Mouse (Mus musculus) liver, embryonic 11.5 days (tissue): ENCODE measurements around the gene Snap47. TPM values are rescaled to one million over a fixed set of nuclear protein-coding genes. Genes with fewer than 3 reads are reported as not detected.

Experiments
- ATAC-seq: fragments of 200-750 bp; cut with Nextera tagmentation; replicated peaks from 2 replicates; pipeline ENCODE4 v1.8.0; 2017; ENCODE audit warnings: moderate number of reproducible peaks, mild to moderate bottlenecking, moderate TSS enrichment, moderate library complexity; ENCODE audit not compliant: low FRiP score
- DNase-seq: peaks from one replicate; pipeline ENCODE4 v3.0.0-alpha.2; 2017; ENCODE audit warnings: low spot score
- H3K27ac ChIP-seq: fragments of 300-500 bp; sonication (generic); 2 replicates; pipeline ENCODE4 v1.5.1; 2014; ENCODE audit warnings: mild to moderate bottlenecking, low read depth, low read length, control low read depth
- H3K27me3 ChIP-seq: fragments of 300-500 bp; sonication (generic); replicated peaks from 2 replicates; pipeline ENCODE4 v1.6.1; 2014; ENCODE audit warnings: low read length, mixed read lengths; ENCODE audit not compliant: control insufficient read depth, insufficient read depth
- H3K36me3 ChIP-seq: fragments of 300-500 bp; sonication (generic); 2 replicates; pipeline ENCODE4 v1.6.1; 2014; ENCODE audit warnings: mild to moderate bottlenecking, low read length, moderate library complexity, mixed read lengths; ENCODE audit not compliant: control insufficient read depth, insufficient read depth
- H3K4me1 ChIP-seq: fragments of 300-500 bp; sonication (generic); replicated peaks from 2 replicates; pipeline ENCODE4 v1.6.1; 2014; ENCODE audit warnings: low read length, mixed read lengths; ENCODE audit not compliant: control insufficient read depth, insufficient read depth
- H3K4me2 ChIP-seq: fragments of 300-500 bp; sonication (generic); 2 replicates; pipeline ENCODE4 v1.6.1; 2014; ENCODE audit warnings: mild to moderate bottlenecking, control low read depth, moderate library complexity
- H3K4me3 ChIP-seq: fragments of 300-500 bp; sonication (generic); 2 replicates; pipeline ENCODE4 v1.5.1; 2014; ENCODE audit warnings: low read depth, low read length, control low read depth
- H3K9ac ChIP-seq: fragments of 300-500 bp; sonication (generic); 2 replicates; pipeline ENCODE4 v1.6.1; 2014; ENCODE audit warnings: low read depth, low read length, control low read depth
- H3K9me3 ChIP-seq: fragments of 300-500 bp; sonication (generic); 2 replicates; pipeline ENCODE4 v1.6.1; 2016; ENCODE audit warnings: low read length, inconsistent platforms, mixed read lengths; ENCODE audit not compliant: control insufficient read depth
- WGBS: fragments of 180-500 bp; shearing (Covaris S2); extraction: QIAGEN DNeasy Blood & Tissue Kit; methylation state at CpG from one replicate; pipeline ENCODE4 v1.1.7; 2014; 5-methylcytosine and 5-hydroxymethylcytosine counted together
- polyA plus RNA-seq: library from polyadenylated mRNA; unstranded; fragments of >200 nt; fragmentation: Nextera tagmentation; extraction: Ambion mirVana; gene quantifications from 2 replicates; pipeline ENCODE4 v1.2.1, GENCODE M21; 2014

Gene Snap47
- polyA plus RNA-seq, 1 experiment from 2014 or later = 57.9 TPM

DNA sequence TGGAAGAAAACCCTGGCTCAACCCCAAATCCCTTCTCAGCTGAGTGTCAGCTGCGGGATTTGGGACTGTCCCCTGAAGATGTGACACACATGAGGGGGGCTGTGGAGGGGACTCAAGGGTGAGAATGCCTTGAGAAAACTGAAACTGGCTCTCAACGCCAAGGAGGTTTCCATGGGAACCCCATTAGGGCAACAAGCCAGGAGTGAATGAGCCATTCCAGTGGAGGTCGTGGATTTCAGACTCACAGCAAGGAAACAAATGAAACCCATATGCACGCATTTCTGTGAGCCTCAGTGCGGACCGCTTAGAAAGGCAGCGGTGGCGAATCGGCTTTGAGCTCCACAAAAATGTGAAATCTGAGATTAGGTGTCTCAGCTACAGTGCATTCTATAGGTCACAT lies 57.4 kb downstream of the Snap47 start:
- H3K4me1 ChIP-seq = peaks cover 19% of the 10 kb centered on the region

DNA sequence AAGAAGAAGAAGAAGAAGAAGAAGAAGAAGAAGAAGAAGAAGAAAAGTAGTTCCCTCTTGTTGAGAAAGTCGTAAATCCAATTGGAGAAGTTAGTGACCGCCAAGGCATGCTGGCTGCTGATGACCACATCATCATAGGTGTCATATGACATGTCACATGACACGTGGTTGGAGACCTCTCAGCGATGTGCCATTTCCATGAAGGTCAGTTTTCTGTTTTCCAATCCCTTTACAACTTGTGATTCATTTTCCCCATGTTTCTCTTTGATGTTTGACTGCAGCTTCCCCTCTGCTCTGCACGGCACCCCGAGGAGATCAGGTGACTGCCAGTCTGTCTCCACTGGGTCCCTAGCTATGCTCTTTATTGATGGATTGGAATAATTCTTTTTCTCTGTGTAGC lies 58.7 kb downstream of the Snap47 start:
- Histone ChIP-seq H3K9me3 (no peaks in the 10 kb centered on the region), H3K4me1 (peaks cover 8% of the 10 kb centered on the region), H3K4me3 (no peak overlapping the region), H3K27me3 (no peaks in the 10 kb centered on the region), H3K9ac (no peak overlapping the region), H3K4me2 (no peak overlapping the region), H3K27ac (no peak overlapping the region), H3K36me3 (no peaks in the 10 kb centered on the region)
- ATAC-seq (no peak), DNase-seq (no peak)
- 58% methylated on average over 6 of the region's 6 CpGs for WGBS

More for the DNA sequence above, 57.4 kb downstream of the Snap47 start:
- H3K4me2 ChIP-seq = no peak overlapping the region
- no peaks in the 10 kb centered on the region for H3K36me3 ChIP-seq
- no peaks in the 10 kb centered on the region for H3K27me3 ChIP-seq
- 65% methylated on average over 9 of the region's 9 CpGs for WGBS
- H3K27ac ChIP-seq = no peak overlapping the region
- no peaks in the 10 kb centered on the region for H3K9me3 ChIP-seq
- H3K9ac ChIP-seq = no peak overlapping the region
- ATAC-seq = no peak
- no peak for DNase-seq
- H3K4me3 ChIP-seq = no peak overlapping the region

DNA sequence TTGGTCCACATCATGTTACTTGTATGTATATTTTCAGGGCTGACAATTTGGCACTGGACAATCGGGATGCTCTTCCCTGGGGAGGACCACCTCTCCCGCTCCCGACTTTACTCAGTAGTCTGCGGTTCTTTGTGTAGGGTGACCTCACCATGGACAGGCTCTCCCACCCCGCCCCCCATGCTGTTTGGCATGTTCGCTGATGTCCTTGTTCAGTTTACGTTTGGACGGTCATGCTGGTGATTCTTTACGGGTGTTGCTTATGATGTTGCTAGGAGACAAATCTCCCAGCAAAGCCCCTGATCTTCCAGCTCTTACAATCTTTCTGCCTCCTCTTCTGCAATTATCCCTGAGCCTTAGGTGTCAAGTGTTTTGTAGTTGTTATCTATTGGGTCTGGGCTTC lies 60.5 kb downstream of the Snap47 start:
- Histone ChIP-seq H3K9me3 (no peaks in the 10 kb centered on the region), H3K36me3 (no peaks in the 10 kb centered on the region), H3K27me3 (no peaks in the 10 kb centered on the region), H3K4me1 (no peaks in the 10 kb centered on the region), H3K27ac (no peak overlapping the region), H3K4me3 (no peak overlapping the region), H3K9ac (no peak overlapping the region), H3K4me2 (no peak overlapping the region)
- ATAC-seq (no peak), DNase-seq (no peak)
- WGBS = 72% methylated on average over 9 of the region's 9 CpGs

DNA sequence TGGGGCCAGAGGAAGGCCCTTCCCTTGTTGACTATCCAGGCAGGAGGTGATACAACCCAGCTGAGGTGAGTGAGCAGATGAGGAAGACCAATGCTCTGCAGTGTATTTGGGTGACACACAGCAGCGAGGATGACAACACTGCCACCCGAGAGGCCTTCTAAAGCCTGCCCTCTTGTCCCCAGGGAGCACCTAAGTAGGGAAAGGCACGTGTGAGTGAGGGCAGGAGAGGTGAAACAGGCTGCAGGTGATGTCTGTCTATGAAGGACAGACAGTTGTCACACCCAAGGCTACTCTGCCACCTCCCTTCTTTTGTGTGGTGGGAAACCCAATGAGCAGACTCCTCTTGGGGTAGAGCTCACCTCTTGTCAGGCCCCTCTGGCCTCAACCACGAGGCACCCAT lies 61.4 kb downstream of the Snap47 start:
- H3K27me3 ChIP-seq = no peaks in the 10 kb centered on the region
- H3K27ac ChIP-seq = no peak overlapping the region
- DNase-seq = no peak
- H3K36me3 ChIP-seq = no peaks in the 10 kb centered on the region
- H3K4me3 ChIP-seq = no peak overlapping the region
- H3K4me2 ChIP-seq = no peak overlapping the region
- no peak overlapping the region for H3K9ac ChIP-seq
- H3K4me1 ChIP-seq = peaks cover 5% of the 10 kb centered on the region
- H3K9me3 ChIP-seq = no peaks in the 10 kb centered on the region
- no peak for ATAC-seq
- 69% methylated on average over 4 of the region's 4 CpGs for WGBS

DNA sequence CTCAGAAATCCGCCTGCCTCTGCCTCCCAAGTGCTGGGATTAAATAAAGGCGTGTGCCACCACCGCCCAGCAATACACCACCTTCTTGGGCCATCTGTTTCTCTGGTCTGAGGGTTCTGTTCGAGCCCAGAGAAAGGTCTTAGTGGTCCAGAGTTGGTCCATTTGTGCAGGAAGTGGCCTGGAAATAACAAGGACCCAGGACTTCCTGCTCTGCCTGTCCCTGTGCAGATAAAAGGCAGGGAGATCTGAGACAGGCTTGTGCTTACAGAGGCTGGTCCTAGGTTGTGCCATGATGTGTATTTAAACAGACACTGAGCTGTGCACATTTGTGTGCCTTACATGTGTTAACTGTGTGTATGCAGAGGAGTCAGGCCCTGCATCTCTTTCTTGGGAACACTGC lies 62.2 kb downstream of the Snap47 start:
- 67% methylated on average over 4 of the region's 4 CpGs for WGBS
- Histone ChIP-seq H3K27me3 (no peaks in the 10 kb centered on the region), H3K4me2 (no peak overlapping the region), H3K9me3 (no peaks in the 10 kb centered on the region), H3K4me3 (no peak overlapping the region), H3K36me3 (no peaks in the 10 kb centered on the region), H3K9ac (no peak overlapping the region), H3K4me1 (peaks cover 9% of the 10 kb centered on the region), H3K27ac (no peak overlapping the region)
- DNase-seq = no peak
- no peak for ATAC-seq

DNA sequence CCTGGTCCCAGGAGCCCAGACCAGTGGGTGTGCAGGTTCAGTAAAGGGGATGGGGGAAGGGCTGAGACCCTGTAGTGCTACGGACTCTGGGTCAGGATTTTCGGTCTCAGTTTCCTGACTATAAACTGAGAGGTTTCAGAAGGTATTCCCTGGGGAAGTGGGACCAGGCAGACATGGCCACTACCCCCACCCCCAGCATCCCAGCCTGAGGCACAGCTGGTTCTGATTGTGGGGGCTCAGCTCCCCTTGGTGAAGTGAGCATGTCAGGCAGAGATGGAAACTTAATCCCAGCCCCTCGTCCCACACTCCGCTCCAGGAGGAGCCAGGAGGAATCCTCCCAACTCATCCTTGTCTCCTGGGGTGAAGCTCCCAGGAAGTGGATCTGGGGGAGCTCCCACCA lies 63.5 kb downstream of the Snap47 start:
- Histone ChIP-seq H3K36me3 (no peaks in the 10 kb centered on the region), H3K4me1 (peaks cover 9% of the 10 kb centered on the region), H3K9me3 (no peaks in the 10 kb centered on the region), H3K4me3 (no peak overlapping the region), H3K4me2 (no peak overlapping the region), H3K27ac (no peak overlapping the region), H3K9ac (no peak overlapping the region), H3K27me3 (no peaks in the 10 kb centered on the region)
- WGBS = 67% methylated on average over 4 of the region's 4 CpGs
- ATAC-seq (no peak), DNase-seq (no peak)

DNA sequence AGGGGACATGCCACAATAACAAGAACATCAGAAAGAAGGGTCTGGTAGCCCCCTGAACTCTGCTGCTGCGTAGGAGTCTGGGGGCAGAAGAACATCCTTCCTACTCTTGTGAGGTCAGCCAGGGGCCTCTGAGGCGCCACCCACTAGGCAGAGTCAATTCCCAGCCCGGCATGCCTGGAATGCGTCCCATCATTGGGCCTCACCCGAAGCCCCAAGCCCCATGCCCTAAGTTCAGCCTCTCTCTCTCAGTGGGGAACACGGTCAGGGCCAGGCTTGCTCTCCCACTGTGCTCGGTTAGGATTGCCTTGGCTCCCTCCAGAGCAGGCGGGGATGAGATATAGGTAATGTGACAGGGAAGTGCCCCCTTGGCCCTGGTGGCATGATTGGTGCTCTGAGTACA lies 65.9 kb downstream of the Snap47 start:
- no peak for ATAC-seq
- 22% methylated on average over 8 of the region's 8 CpGs for WGBS
- no peak overlapping the region for H3K27ac ChIP-seq
- no peak for DNase-seq
- no peak overlapping the region for H3K4me2 ChIP-seq
- H3K36me3 ChIP-seq = no peaks in the 10 kb centered on the region
- no peak overlapping the region for H3K9ac ChIP-seq
- H3K27me3 ChIP-seq = no peaks in the 10 kb centered on the region
- H3K9me3 ChIP-seq = no peaks in the 10 kb centered on the region
- no peak overlapping the region for H3K4me3 ChIP-seq
- peaks cover 9% of the 10 kb centered on the region for H3K4me1 ChIP-seq

DNA sequence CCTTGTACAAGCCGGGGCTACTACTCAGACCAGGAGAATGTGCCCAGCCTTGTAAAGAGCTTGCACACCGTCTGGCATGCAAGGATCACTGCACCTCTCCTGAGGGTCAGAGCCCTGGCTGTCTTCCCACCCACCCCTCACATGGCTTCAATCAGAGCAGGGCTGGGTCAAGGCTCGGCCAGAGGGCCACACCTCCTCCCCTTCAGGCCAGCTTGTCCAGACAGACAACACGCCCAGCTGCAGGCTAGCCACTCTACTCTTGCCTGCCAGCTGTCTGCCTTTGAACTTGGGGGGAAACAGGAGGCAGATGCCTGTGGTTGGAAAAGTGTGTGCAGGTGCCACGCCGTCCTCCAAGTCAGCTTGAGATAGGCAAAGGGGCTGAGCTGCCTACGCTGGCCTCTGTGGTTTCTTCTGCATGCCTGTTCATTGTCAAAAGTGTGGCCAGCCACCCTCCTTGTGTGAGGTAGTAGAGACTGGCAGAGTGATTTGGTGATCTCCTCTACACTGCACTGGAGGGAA lies 66.5 kb downstream of the Snap47 start:
- WGBS = 28% methylated on average over 7 of the region's 7 CpGs
- Histone ChIP-seq H3K4me1 (peaks cover 9% of the 10 kb centered on the region), H3K4me3 (no peak overlapping the region), H3K4me2 (no peak overlapping the region), H3K27ac (no peak overlapping the region), H3K9me3 (no peaks in the 10 kb centered on the region), H3K36me3 (no peaks in the 10 kb centered on the region), H3K27me3 (no peaks in the 10 kb centered on the region), H3K9ac (no peak overlapping the region)
- DNase-seq = no peak
- ATAC-seq = no peak

DNA sequence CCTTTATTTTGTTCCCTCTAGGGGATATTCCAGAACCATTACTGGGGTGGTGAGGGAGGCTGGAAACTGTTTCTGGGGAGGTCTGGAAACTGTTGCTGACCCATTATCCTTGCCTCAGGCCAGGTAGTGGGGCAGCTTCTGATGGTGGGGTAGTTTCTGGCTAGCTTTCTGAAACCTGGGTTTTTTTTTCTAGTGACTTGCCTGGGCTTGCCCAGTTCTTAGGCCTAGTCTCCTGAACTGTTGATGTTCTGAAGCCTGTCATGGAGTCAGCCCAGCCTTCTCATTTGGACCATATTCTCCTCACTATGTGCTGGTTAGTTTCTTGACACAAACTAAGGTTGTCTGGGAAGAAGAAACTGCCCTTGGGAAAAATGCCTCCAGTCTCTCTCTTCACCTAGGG lies 71.4 kb downstream of the Snap47 start:
- DNase-seq = no peak
- no peak overlapping the region for H3K4me2 ChIP-seq
- H3K27ac ChIP-seq = no peak overlapping the region

More for the DNA sequence above, 71.4 kb downstream of the Snap47 start:
- no peak for ATAC-seq
- Histone ChIP-seq H3K36me3 (no peaks in the 10 kb centered on the region), H3K27me3 (no peaks in the 10 kb centered on the region), H3K4me1 (peaks cover 4% of the 10 kb centered on the region; the same call in 1 of the 2 replicates), H3K4me3 (no peak overlapping the region), H3K9ac (no peak overlapping the region), H3K9me3 (no peaks in the 10 kb centered on the region)
